Mouse (Mus musculus) gastrocnemius, adult 18-20 months (tissue): Measurements from ENCODE around the gene Cd8a. TPM values are rescaled to one million over a fixed set of nuclear protein-coding genes. Genes with fewer than 3 reads are reported as not detected.
"Not testable (repeated sequence)": the region's sequence is repeated elsewhere in the genome, so short reads cannot be mapped to it uniquely, and the experiment has no call there.

ENCODE experiments used
- DNase-seq: peaks from one replicate; pipeline ENCODE4 v3.0.0; 2021; ENCODE audit warnings: low spot score
- long read RNA-seq, 2 experiments: library from polyadenylated mRNA; stranded (forward); transcript quantifications; one replicate each; pipeline ENCODE4 v2.0.0; 2021
- total RNA-seq, 2 experiments: library from RNA; stranded (reverse); gene quantifications; 2 replicates each; pipeline ENCODE4 v1.2.3; 2021

The Cd8a gene
- total RNA-seq = not detected
- long read RNA-seq, experiment 1 = 0 reads
- long read RNA-seq, experiment 2 = 0 reads

DNA sequence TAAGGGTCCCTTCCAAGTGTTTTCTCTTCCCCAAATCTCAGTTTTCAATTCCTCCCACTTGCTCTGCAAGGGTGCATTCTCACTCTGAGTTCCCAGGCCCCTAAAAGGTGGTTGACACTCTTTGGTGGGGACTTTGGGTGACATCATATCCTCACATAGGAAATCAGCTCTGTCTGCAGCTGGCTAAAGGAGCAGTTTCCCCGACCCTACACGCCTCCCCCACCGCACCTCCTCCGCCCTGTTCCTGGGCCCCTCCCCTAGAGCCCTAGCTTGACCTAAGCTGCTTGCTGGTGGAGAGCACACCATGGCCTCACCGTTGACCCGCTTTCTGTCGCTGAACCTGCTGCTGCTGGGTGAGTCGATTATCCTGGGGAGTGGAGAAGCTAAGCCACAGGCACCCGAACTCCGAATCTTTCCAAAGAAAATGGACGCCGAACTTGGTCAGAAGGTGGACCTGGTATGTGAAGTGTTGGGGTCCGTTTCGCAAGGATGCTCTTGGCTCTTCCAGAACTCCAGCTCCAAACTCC is at the start of gene Cd8a:
Cd8a (plus strand) TSS at position 179 of the 527 bp plus-strand sequence.
- DNase-seq = no peak

DNA sequence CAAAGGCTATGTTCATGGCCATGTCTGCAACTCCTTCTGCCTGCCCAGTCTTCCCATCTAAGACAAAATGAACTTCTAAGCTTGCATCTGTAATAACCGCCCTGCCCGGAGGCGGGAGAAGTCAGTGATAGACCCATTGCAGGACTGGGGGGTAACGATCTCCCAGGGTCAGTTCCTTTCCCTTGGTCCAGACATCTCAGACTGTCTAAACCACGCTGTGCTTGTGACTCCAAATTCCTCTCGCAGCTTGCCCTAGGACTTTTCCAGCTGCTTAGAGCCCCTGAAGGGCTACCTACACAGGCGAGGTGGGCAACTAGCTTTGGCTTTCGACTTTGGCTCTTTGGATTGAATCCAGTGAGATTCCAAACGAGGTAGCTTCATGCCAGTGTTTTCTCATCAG is 48.4 kb upstream of the Cd8a start:
- no peak for DNase-seq

DNA sequence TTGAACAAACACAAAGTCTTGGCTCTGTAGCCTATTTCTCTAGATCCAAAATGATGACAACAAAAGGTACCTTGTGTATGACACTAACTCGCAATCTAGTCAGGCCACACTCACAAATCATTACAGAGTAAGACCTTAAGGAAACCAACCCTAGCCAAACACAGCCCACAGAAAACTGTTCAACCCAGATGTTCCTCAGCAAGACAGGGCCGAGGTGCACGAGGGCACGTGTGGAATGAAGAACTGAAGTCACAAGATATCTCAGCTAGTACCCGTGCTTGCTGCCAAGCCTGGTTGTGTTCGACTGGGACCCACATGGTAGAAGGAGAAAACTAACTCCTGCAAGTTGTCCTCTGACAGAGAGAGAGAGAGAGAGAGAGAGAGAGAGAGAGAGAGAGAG is 43.3 kb upstream of the Cd8a start:
- DNase-seq = no peak

DNA sequence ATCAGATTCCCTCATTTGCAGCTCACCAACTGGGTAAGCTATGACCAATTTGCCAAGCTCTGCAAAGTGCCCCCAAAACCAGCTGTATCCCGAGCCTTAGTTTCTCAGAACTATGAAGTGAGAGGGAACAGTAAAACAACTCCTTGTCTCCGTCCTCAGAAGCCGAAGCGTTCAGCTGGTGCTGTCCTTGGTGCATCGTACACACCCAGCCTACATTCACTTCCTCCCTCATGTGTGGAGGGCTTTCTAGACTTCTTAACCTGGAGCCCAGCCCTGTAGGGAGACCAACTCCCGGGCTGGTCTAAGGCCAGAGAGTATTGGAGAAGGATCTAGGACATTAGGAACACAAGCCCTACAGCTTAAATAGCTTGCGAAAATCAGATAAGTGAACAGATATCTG is 42.7 kb upstream of the Cd8a start:
- DNase-seq = no peak

DNA sequence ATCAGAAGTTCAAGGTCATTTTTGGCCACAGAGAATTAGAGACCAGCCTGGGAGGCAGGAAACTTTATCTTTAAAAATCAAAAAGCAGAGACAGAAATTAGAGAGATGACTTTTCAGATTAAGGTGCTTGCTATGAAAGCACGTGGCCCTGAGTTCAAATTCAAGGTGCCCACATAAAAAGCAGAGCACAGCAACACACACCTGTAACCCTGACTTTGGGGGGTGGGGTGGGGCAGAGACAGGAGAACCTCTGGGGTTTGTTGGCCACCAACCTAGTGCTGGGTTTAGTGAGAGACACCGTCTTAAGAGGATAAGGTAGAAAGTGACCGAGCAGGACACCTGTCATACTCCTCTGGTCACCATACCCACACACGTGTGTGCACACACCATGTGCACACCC is 41.7 kb upstream of the Cd8a start:
- DNase-seq = not testable (repeated sequence)

DNA sequence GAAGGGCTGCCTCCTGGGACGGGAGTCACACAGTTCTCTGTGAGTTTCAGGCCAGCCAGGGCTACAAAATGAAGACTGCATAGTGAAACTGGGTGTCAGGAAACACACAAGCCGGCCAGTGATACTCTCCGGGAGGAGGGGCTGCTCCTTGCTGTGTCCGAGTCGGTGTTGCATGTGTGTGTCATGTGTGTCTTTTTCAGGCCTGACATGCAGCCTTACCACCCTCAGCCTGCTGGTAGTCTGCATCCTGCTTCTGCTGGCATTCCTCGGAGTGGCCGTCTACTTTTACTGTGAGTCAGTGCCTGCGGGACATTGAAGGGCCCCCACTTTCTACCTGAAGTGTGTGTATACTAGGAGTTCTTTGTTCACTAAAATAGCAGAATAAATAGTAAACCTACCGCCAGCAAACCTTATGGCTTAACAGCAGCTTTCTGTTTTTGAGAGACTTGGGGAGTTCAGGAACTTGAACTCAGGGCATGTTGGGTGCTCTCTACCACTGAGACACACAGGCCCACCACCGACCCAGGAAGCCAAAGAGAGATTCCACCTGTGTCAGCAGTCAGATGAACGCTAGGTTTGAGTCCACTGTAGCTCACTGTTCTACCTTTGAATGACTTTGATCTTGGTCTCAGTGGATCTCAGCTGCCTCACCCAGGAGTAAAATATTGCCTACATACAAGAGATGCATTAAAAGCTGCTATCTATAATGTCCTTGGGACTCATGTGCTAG is 40.8 kb upstream of the Cd8a start:
- no peak for DNase-seq

DNA sequence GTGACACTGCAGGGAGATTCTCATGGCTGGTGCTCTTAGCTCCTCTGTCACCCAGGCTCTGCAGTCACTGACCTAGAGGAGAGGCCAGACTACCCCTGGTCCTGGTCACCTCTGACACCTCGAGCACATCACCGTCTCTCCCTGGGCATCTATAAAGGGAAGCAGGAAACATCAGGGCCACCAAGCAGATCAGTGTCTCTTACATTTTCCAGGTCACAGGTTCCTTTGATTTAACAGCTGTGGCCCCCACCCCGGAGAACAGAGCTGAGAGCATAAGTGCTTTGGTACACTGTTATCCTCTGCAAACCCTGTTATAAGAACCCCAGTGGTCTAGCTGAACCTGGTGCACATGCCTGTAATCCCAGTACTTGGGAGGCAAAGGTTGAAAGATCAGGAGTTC is 40.2 kb upstream of the Cd8a start:
- DNase-seq = no peak

DNA sequence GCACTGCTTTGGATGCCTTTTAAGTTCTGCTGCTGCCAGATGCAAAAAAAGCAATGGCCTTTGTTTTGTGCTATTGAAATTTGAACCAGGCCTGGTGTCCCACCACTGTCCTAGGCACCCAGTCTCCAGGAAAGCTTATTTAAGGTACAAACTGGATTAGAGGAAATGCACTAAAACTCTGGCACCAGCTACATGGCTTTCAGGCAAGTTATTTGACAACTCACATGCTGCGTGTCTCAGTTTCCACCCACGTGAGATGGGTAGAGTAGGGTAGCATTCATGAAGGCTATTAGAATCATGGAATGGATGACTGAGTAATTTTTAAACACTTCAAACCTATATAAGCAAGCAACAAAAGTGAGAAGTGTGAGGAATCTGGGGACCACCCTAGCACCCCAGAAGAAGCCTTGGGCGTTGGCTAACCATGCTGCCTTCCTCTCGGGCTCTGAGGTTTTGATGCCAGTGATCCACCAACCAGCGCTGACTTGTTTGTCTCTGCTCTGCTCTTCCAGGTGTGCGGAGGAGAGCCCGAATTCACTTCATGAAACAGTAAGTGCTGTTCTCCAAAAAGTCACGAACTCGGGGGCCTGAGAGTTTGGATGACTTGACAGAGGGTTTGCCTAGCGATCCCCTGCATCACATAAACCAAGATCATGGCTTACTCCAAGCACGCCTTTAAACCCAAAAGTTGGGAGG is 39.5 kb upstream of the Cd8a start:
- DNase-seq = no peak

DNA sequence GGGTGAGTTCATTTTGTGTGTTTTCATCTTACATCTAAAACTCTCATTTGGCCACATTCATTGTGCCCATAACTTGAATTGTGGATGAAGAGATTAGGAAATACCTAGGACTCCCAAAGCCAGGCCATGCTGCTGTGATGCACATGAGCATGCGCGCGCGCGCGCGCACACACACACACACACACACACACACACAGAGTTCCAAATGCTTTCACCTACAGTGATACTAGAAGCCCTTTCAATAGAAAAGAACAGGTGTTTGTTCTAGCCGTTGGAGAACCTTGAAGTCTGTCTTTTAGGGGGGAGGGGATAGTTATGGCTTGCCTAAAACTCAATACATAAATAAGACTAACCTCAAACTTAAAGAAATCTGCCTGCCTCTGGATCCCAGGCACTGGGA is 35.6 kb upstream of the Cd8a start:
- DNase-seq = no peak

DNA sequence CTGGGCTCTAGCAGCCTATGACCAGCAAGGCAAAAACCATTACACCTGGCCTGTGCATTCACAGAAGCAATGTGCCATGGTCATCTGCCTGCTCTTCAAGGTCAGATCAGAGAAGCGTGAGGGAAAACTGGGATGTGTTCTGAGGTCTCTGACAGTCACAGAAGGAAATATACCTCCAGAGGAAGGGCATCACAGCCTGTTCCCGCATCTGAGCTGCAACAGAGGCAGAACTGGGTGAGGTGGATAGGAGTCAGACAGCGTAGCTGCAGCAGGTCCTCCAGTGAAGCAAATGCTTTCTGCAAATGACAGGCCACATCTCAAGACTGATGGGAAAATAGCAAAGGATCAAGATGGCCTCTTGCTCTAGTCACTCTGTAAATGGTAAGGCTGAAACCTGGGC is 34.3 kb upstream of the Cd8a start:
- DNase-seq = no peak

DNA sequence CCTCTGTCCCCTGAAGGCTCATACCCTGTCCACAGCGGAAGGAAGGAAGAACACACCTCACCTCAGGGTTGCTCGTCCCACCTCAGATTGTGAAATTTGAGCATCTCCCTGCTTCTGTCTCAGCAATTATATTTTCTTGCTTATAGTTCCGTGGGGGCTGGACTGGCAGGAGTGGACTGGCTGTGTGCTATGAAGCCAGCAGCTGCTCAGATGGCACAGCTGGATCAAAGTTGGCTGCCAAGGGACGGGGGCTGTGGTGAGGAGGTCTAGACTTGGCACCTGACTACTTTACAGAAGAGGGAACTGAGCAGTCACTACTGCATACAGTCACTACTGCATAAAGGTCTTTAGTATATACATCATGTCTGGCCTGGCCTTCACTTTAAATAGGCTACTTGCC is 33.9 kb upstream of the Cd8a start:
- DNase-seq = no peak

DNA sequence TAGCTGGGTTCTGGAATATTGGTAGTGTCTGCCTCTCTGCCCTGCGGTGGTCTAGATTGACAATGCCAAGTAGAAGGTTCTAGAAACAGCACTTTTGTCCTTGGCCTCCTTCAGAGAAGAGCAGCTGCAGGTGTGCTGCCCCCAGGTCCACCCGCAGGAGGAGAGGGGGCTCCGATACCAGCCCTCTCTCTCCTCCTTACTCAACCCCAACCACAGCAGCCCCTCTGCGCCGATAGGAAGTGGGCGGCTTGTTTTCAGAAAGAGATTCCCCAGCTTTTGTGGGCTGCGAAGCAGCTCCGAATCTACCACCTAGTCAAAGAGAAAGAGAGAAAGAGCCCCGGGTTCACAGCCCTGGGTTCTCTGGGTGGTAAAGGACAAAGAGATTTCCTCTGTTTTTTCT is 32.0 kb upstream of the Cd8a start:
- no peak for DNase-seq

DNA sequence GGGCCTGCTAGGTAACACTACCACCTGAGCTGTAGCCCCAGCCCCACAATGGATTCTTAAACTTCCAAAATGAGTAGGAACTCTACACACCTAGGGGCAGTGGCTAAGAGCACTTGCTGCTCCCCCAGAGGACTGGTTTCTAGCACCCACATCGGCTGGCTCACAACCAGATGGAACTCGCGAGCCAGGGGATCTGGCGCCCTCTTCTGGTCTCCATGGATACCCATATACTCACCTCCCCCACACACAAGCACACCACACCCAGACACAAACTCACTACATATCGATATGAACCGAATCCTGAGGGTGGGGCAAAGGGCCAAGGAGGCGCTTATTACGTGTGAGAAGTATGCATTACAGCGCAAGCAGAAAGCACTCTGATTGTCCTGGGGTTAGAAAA is 25.2 kb upstream of the Cd8a start:
- no peak for DNase-seq

DNA sequence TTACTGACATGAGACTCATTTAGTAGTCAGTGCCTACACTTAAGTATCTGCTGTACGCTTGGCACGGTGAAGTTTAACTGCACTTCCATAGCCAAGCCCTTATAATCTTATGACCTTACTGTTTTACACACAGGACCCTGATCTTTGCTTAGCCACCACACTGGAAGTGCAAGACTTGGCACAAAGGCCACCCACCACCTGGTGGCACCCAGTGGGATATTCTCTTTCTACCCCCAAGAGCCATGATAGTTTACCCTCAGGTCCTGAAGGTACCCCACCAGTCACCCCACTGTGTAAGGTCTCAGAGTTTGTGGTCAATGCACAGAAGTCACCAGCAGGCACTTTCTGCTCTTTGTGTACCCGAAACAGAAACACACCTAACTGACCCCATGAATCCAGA is 22.0 kb upstream of the Cd8a start:
- no peak for DNase-seq

DNA sequence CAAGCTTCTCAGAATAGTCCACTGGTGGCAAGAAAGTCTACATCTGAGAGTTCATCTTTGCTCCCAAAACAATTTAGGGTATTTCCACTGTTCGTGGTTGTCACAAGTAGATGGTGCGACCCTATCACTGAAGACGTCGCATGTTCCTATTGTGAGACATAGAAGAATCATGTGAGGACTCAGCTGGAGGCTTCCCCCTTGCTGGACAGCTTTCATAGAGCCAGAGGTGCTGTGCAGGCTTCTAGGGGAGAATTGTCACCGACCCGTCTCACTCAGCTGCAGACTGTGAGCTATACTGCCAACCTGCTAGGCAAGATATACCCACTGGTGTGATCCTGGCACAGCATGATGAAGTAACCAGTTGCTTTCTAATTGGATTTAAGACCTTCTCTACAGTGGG is 21.0 kb upstream of the Cd8a start:
- DNase-seq = no peak

DNA sequence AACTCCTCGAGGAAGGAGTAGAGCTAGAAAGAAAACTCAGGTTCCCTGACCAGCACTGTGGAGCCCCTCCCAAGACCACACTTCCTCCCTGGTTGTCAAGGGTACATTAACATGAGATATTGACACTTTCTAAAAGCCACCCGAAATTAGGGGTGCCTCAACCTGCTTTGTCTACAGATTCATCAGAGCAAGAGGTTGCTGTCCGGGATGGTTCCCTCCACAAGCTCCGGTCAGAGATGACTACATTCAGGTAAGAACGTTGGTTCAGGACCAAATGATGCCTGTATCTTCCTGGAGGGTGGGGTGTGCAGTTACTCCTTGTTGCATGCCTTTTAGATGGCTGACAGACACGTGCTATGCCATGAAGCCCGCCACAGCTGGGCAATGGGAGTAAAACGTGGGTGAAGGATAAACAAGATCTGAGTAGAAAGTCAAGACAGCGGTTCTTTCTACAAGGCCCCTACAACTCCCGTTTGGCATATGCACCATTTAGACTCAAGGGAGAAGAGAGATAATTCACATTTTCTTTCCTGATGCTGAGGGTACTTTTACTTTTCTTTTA is 20.3 kb upstream of the Cd8a start:
- DNase-seq = no peak

DNA sequence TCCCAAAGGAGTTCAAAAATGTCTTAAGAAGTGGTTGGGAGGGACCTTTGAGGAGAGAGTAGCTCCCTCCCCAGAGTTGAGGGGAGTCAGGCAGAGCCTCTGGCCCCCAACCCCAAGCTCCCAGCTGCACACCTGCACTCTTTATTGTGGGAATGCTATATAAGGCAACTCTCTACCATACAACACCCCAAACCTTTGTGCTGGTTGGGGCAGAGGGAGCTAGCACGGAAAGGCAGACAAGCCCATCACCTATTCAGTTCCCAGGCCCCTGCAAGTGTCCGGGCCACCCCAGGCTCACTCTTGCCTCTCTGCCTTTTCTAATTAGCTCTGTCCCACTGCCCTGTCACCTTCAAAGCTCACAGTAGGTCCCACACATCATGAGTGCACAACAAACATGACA is 19.5 kb upstream of the Cd8a start:
- no peak for DNase-seq

DNA sequence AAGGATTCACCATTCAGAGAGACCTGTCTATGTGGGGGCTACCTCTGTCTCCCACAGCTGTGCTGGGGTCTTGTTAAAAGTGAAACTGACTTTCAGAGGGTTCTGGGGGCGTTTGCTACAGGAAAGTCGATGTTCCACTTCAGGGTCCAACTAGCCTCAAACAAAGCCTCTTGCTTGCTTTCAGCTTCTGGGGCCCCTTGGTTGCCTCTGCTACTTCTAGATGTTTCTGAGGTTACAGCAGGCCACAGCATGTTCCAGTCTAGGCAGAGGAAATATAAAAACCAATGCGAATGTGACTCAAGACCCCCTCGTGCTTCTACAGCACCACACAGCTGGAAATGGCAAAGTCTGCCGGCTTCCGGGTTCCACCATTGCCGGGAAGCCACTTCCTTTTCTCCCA is 15.7 kb upstream of the Cd8a start:
- DNase-seq = no peak

DNA sequence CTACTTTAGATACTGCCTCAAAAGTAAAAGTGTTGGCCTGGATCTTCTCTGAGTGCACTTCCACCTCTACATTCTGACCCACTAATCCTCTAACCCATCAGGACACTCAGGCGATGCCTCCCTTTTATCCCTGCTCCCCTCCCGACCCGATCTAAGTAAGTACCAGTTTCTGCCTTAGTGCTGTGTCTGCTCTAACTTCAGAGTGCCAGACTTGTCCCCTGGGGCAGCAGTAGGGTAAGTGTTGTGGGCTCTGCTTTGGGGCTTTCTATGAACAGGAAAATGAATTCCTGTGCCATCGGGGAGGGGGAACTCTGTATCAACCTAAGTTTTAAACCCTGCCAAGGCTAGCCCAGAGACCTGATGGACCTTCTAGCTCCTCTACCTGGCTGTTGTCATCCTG is 13.0 kb upstream of the Cd8a start:
- no peak for DNase-seq

DNA sequence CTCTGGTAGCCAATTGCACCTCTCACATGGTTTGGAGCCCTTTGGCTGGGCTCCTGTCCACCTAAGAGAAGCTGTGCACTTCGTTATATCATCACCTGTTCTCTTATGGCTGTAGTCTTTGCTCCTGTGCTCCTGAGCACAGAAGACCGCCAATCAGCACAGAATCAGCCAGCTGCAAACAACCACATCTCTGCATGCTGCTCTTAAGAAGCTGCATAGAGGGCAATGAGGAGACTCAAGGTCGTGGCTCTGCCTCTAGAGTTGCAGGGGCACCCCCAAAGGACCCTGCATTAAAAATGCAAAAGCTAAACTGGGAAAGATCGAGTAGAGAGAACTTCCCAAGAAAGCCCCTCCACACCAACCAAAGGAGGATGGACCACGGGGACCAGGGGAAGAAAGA is 12.5 kb upstream of the Cd8a start:
- no peak for DNase-seq

DNA sequence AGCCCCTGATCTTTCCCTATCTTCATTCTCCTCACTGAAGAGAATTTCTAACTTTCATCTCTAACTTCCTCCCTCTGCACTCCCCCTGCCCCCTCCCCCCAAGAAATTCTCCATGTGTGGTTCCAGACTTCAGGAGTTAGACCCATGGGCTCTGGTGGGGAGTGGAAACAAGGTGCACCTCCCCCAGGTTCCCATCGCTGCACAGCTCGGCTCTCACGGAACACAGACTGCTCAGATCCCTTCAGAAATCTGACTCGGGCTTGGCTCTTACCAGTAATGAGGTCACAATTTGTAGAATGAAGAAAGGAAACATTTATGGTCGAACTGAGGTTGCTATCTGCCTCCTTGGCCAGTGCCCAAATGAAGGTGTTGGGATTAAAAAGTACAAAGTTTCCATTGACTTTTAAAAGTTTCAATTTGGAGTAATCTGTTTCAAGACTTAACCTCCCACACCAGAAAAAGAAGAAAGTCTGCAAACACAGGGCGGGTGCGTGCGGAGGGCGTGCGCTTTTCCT is 12.0 kb upstream of the Cd8a start:
- DNase-seq = no peak

DNA sequence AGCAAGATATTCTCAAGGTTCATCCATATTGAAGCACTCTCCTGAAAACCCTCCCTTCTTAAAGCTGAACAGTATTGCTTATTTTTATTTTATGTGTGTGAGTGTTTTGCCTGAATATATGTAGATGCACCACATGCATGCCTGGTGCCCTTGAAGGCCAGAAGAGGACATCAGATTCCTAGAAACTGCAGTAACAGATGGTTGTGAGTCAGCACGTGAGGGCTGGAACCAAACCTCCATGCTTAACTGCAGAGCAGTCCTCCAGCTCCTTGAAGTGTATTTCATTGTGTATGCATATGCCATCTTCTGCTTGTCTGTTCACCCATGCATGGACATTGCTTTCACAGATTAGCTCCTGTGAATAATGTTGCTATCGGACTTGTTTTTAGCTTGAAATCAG is 9.2 kb upstream of the Cd8a start:
- DNase-seq = no peak

DNA sequence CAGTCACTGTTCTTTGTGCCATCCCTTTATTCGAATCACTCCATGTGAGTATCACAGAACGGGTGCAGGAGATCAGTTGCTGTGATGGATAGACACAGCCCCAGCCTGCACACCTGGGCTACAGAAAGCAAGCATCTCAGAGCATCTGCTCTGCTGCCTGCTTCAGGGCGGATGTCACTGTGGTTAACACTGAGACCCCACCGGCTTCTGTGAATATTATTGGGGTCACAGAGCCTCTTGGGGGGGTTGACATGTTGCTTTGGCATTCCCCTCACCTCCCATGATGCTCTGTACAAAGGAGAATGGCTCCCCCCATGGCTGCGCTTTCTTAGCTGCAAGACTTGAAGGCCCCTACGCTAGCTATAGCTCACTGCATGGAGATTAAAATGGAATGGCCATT is 3.8 kb upstream of the Cd8a start:
- no peak for DNase-seq
